Mouse (Mus musculus) neural tube, embryonic 15.5 days (tissue): ENCODE data around the gene Pdia3. TPM values are rescaled to one million over a fixed set of nuclear protein-coding genes. Genes with fewer than 3 reads are reported as not detected.
"Not testable (repeated sequence)": the region's sequence is repeated elsewhere in the genome, so short reads cannot be mapped to it uniquely, and the experiment has no call there.

Experiments used
- ATAC-seq: fragments of 200-750 bp; cut with Nextera tagmentation; 2 replicates; pipeline ENCODE4 v1.8.0; 2017; ENCODE audit warnings: mild to moderate bottlenecking, moderate TSS enrichment, moderate library complexity; ENCODE audit not compliant: low FRiP score
- H3K27ac ChIP-seq: fragments of 300-500 bp; sonication (generic); replicated peaks from 2 replicates; pipeline ENCODE4 v1.5.1; 2015; ENCODE audit warnings: mild to moderate bottlenecking, inconsistent platforms
- H3K27me3 ChIP-seq: fragments of 300-500 bp; sonication (generic); replicated peaks from 2 replicates; pipeline ENCODE4 v1.6.1; 2015; ENCODE audit warnings: inconsistent platforms
- H3K36me3 ChIP-seq: fragments of 300-500 bp; sonication (generic); 2 replicates; pipeline ENCODE4 v1.6.1; 2015; ENCODE audit warnings: inconsistent platforms
- H3K4me1 ChIP-seq: fragments of 300-500 bp; sonication (generic); 2 replicates; pipeline ENCODE4 v1.6.1; 2015; ENCODE audit warnings: inconsistent platforms
- H3K4me2 ChIP-seq: fragments of 300-500 bp; sonication (generic); 2 replicates; pipeline ENCODE4 v1.6.1; 2015; ENCODE audit warnings: inconsistent platforms, mild to moderate bottlenecking, moderate library complexity
- H3K4me3 ChIP-seq: fragments of 300-500 bp; sonication (generic); replicated peaks from 2 replicates; pipeline ENCODE4 v1.5.1; 2015; ENCODE audit warnings: mild to moderate bottlenecking, inconsistent platforms
- H3K9ac ChIP-seq: fragments of 300-500 bp; sonication (generic); replicated peaks from 2 replicates; pipeline ENCODE4 v1.6.1; 2015; ENCODE audit warnings: mild to moderate bottlenecking, inconsistent platforms
- H3K9me3 ChIP-seq: fragments of 300-500 bp; sonication (generic); replicated peaks from 2 replicates; pipeline ENCODE4 v1.6.1; 2016; ENCODE audit warnings: inconsistent platforms
- WGBS: fragments of 180-500 bp; shearing (Covaris S2); methylation state at CpG from one replicate; pipeline ENCODE4 v1.1.7; 2015; ENCODE audit warnings: mixed read lengths; 5-methylcytosine and 5-hydroxymethylcytosine counted together
- polyA plus RNA-seq: library from polyadenylated mRNA; unstranded; fragments of >200 nt; fragmentation: Nextera tagmentation; extraction: Ambion mirVana; gene quantifications from 2 replicates; pipeline ENCODE4 v1.2.1, GENCODE M21; 2015

The Pdia3 gene
- polyA plus RNA-seq = 400 and 471 TPM in 2 replicates

GRCm38 (mm10) chr2:121413387-121414042 is at the start of gene Pdia3, which contains the start of gene Catsper2:
Gene Pdia3, plus strand, starts transcription at chr2:121413775.
Gene Catsper2, minus strand, starts transcription at chr2:121413792.
- Histone ChIP-seq H3K27ac (peak within 1 kb of the TSS; percentile 95), H3K9ac (peak within 1 kb of the TSS; percentile 97), H3K36me3 (peaks cover 11% of the 10 kb centered on the region), H3K27me3 (no peaks in the 10 kb centered on the region), H3K9me3 (no peaks in the 10 kb centered on the region), H3K4me3 (peak within 1 kb of the TSS; percentile 98), H3K4me1 (peaks cover 43% of the 10 kb centered on the region), H3K4me2 (peak within 1 kb of the TSS; percentile 61)
- ATAC-seq = peak; percentile 99
- WGBS = 0% methylated on average over 64 of the region's 68 CpGs

GRCm38 (mm10) chr2:121368831-121369230 is 44.7 kb upstream of the Pdia3 start:
- no peak for ATAC-seq
- peaks cover under 1% of the 10 kb centered on the region for H3K36me3 ChIP-seq
- H3K9ac ChIP-seq = no peak overlapping the region
- no peak overlapping the region for H3K27ac ChIP-seq
- H3K27me3 ChIP-seq = no peaks in the 10 kb centered on the region
- no peaks in the 10 kb centered on the region for H3K9me3 ChIP-seq
- no peak overlapping the region for H3K4me2 ChIP-seq
- H3K4me3 ChIP-seq = no peak overlapping the region
- H3K4me1 ChIP-seq = no peaks in the 10 kb centered on the region
- WGBS = 76% methylated on average over 2 of the region's 2 CpGs

DNA sequence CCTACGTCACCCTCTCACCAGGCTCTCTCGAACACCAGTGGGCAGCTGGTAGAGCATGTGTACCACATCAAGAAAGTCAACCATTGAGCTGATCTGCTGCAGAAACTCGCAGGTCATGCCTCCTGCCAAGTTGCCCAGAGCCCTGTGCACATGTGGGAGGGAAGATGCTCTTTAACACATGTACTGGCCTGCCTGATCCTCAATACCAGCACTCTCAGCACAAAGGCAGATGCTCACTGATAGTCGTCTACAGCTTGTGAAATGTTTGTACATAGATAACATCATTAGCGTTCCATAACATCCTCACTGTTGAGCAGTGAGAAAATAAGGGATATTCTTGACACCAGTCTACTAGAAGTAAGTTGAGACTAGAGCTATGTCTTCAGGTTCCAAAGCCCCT is 42.7 kb upstream of the Pdia3 start:
- Histone ChIP-seq H3K4me2 (no peak overlapping the region), H3K4me3 (no peak overlapping the region), H3K9ac (no peak overlapping the region), H3K27me3 (no peaks in the 10 kb centered on the region), H3K27ac (no peak overlapping the region), H3K4me1 (no peaks in the 10 kb centered on the region), H3K9me3 (no peaks in the 10 kb centered on the region), H3K36me3 (no peaks in the 10 kb centered on the region)
- 87% methylated on average over 5 of the region's 5 CpGs for WGBS
- ATAC-seq = no peak

- Histone ChIP-seq H3K27me3 (no peaks in the 10 kb centered on the region), H3K9me3 (no peaks in the 10 kb centered on the region), H3K4me3 (no peak overlapping the region), H3K9ac (no peak overlapping the region), H3K36me3 (no peaks in the 10 kb centered on the region), H3K4me2 (no peak overlapping the region), H3K27ac (no peak overlapping the region), H3K4me1 (no peaks in the 10 kb centered on the region)
- WGBS = 82% methylated on average over 3 of the region's 3 CpGs
- no peak for ATAC-seq
These were observed 41.3 kb upstream of the Pdia3 start for GRCm38 (mm10) chr2:121372266-121372665.

- no peaks in the 10 kb centered on the region for H3K27me3 ChIP-seq
- no peak overlapping the region for H3K27ac ChIP-seq
- no peaks in the 10 kb centered on the region for H3K4me1 ChIP-seq
- ATAC-seq = no peak
- no peaks in the 10 kb centered on the region for H3K9me3 ChIP-seq
- H3K36me3 ChIP-seq = no peaks in the 10 kb centered on the region
- WGBS = 58% methylated on average over 2 of the region's 2 CpGs
- no peak overlapping the region for H3K4me2 ChIP-seq
- H3K9ac ChIP-seq = no peak overlapping the region
- no peak overlapping the region for H3K4me3 ChIP-seq
These were observed 38.8 kb upstream of the Pdia3 start for GRCm38 (mm10) chr2:121374766-121375165.

DNA sequence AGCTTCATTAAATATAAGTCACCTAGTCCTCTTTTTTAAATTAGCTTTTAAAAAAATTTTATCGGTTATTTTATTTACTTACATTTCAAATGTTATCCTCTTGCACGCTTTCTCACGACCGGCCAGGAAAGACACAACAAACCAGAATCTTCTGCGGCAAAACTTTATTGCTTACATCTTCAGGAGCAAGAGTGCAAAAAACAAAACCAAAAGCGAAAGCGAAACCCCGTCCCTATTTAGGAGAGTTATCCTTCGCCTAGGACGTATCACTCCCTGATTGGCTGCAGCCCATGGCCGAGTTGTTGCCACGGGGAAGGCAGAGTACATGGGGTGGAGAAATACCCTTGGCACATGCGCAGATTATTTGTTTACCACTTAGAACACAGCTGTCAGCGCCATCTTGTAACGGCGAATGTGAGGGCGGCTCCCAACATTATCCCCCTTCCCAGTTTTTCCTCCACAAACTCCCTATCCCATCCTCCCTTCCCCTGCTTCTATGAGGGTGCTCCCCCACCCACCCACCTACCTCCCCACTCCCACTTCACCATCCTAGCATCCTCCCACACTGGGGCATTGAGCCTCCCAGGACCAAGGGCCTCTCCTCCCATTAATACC is 26.5 kb upstream of the Pdia3 start, which contains the start of gene Strc:
Gene Strc, minus strand, starts transcription at position 208 of the 615 bp plus-strand sequence.
- not testable (repeated sequence) for H3K27me3 ChIP-seq, H3K4me3 ChIP-seq, H3K4me2 ChIP-seq, H3K27ac ChIP-seq, H3K9me3 ChIP-seq, H3K36me3 ChIP-seq, ATAC-seq, H3K9ac ChIP-seq, H3K4me1 ChIP-seq
- 96% methylated on average over 17 of the region's 17 CpGs for WGBS

DNA sequence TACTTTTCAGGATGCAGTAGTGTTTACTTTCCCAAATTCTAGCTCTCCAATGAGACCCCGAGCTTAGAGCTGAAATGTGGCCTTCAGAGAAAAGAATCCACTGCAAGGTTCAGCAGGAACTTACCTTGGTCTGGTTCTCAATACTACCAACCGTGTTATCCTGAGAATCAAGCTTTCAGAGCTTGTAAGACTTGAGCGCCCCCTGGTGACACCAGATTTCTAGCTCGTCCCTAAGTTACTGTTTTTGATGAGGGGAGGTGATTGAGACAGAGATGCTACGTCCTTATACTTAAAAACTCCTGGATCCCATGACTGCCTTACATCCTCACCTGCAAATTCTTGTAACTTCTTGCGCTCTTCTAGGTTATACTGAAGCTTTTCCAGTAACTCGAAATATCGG is 17.0 kb upstream of the Pdia3 start:
- no peak for ATAC-seq
- WGBS = 12% methylated on average over 8 of the region's 8 CpGs
- H3K27me3 ChIP-seq = no peaks in the 10 kb centered on the region
- H3K9ac ChIP-seq = no peak overlapping the region
- H3K4me2 ChIP-seq = no peak overlapping the region
- no peaks in the 10 kb centered on the region for H3K4me1 ChIP-seq
- no peak overlapping the region for H3K4me3 ChIP-seq
- no peak overlapping the region for H3K27ac ChIP-seq
- no peaks in the 10 kb centered on the region for H3K9me3 ChIP-seq
- peaks cover 5% of the 10 kb centered on the region; the same call in 1 of the 2 replicates for H3K36me3 ChIP-seq

- H3K4me1 ChIP-seq = no peaks in the 10 kb centered on the region
- no peaks in the 10 kb centered on the region for H3K27me3 ChIP-seq
- no peak overlapping the region for H3K9ac ChIP-seq
- peaks cover 3% of the 10 kb centered on the region; the same call in 1 of the 2 replicates for H3K36me3 ChIP-seq
- H3K4me3 ChIP-seq = no peak overlapping the region
- no peak for ATAC-seq
- no peak overlapping the region for H3K27ac ChIP-seq
- H3K4me2 ChIP-seq = no peak overlapping the region
- H3K9me3 ChIP-seq = no peaks in the 10 kb centered on the region
These were observed 10.3 kb upstream of the Pdia3 start for GRCm38 (mm10) chr2:121403296-121403695.

DNA sequence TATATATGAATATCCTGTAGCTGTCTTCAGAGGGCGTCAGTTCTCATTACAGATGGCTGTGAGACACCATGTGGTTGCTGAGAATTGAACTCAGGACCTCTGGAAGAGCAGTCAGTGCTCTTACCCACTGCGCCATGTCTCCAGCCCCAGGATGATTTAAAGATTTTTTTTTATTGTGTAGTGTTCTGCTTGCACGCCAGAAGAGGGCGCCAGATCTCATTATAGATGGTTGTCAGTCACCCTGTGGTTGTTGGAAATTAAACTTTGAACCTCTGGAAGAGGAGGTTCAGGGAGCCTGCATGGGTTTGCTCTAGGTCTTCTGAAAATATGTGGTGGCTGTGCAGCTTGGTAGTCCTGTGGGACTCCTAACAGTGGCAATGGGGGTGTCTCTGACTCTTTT is 5.4 kb upstream of the Pdia3 start:
- no peak overlapping the region for H3K27ac ChIP-seq
- no peak overlapping the region for H3K4me3 ChIP-seq
- peaks cover 10% of the 10 kb centered on the region for H3K4me1 ChIP-seq
- no peaks in the 10 kb centered on the region for H3K27me3 ChIP-seq
- no peak overlapping the region for H3K4me2 ChIP-seq
- no peak for ATAC-seq
- H3K9me3 ChIP-seq = no peaks in the 10 kb centered on the region
- no peak overlapping the region for H3K9ac ChIP-seq
- WGBS = 34% methylated on average over 4 of the region's 4 CpGs
- H3K36me3 ChIP-seq = peaks cover 3% of the 10 kb centered on the region; the same call in 1 of the 2 replicates

GRCm38 (mm10) chr2:121412843-121413386 is 660 bp upstream of the Pdia3 start:
- Histone ChIP-seq H3K27me3 (no peaks in the 10 kb centered on the region), H3K4me3 (peak overlapping the region; percentile 98), H3K36me3 (peaks cover 6% of the 10 kb centered on the region; the same call in 1 of the 2 replicates), H3K4me1 (peaks cover 41% of the 10 kb centered on the region), H3K4me2 (peak overlapping the region; percentile 61), H3K9ac (peak overlapping the region; percentile 97), H3K27ac (peak overlapping the region; percentile 95), H3K9me3 (no peaks in the 10 kb centered on the region)
- 10% methylated on average over 4 of the region's 4 CpGs for WGBS
- 0 out of 2 replicates have a peak, but pooled peaks have one; percentile 1 for ATAC-seq

DNA sequence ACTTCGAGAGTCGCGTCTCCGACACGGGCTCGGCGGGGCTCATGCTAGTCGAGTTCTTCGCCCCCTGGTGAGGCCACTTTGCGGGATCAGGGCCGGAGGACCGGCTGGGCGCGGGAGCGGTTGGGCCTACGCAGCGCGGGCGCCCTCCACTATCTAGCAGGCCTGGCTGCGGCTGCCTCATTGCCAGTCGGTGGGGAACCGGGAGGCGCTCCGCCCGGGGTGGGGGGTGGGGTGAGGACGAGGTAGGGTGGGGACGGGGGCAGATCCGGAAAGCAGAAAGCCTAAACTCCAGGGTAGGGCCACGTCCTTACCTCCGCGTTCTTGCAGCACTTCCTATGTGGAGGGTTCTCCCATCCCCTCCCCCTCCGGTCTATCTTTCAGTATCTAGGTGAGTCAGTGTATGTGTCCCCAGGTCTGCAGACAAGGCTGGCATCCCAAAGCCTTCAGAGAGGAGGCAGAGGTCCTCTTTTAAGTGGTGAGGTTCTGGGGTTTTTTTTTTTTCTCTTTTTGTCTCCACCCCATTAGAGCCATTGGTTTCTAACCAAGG is 637 bp downstream of the Pdia3 start:
- no peaks in the 10 kb centered on the region for H3K27me3 ChIP-seq
- WGBS = 0% methylated on average over 31 of the region's 32 CpGs
- peaks cover 47% of the 10 kb centered on the region for H3K4me1 ChIP-seq
- ATAC-seq = peak; percentile 63
- peak overlapping the region; percentile 95 for H3K27ac ChIP-seq
- peaks cover 15% of the 10 kb centered on the region for H3K36me3 ChIP-seq
- H3K4me2 ChIP-seq = peak overlapping the region; percentile 61
- H3K9me3 ChIP-seq = no peaks in the 10 kb centered on the region
- peak overlapping the region; percentile 98 for H3K4me3 ChIP-seq
- H3K9ac ChIP-seq = peak overlapping the region; percentile 97
